In genomic region chr10:93812774-93813415, GRCm38 (mm10) we compare ENCODE assay signal across 8 mouse cellular contexts. TPM values are rescaled to one million over a fixed set of nuclear protein-coding genes. Genes with fewer than 3 reads are reported as not detected.
DNase-seq lines count a peak whose midpoint lies in the region; ATAC-seq lines count a peak whose summit lies in the region.

No protein-coding gene starts in this region.

- DNase-seq in Muller cell, postnatal 12 days (ENCODE audit: inconsistent ontology term), result peak; percentile 62
- DNase-seq in cerebellum, adult 8-10 months, result peak; percentile 89
- peak; percentile 86 to 87 for DNase-seq in left cerebral cortex, adult 18-20 months (ENCODE audit: low spot score in 2 of 2)
- DNase-seq in lung, postnatal 4 days, result peak; percentile 53 to 81
- peak; percentile 79 to 89 for DNase-seq in right cerebral cortex, postnatal 10 days (ENCODE audit: low spot score in 2 of 2)

- ATAC-seq in frontal cortex, adult (ENCODE audit: low TSS enrichment), result peak; percentile 88
- ATAC-seq in hindbrain, embryonic 16.5 days, result peak; percentile 56
- ATAC-seq in activated CD4-positive, CD25-positive, alpha-beta regulatory T cell, adult 4 months, result no peak

- no peaks in the 10 kb centered on the region for H3K4me1 ChIP-seq in hindbrain, embryonic 16.5 days (ENCODE audit: control insufficient read depth, insufficient read depth, low read depth, low read length)

- H3K27ac ChIP-seq in hindbrain, embryonic 16.5 days (ENCODE audit: low read depth, low read length), result no peak overlapping the region

- 12% methylated on average over 10 of the region's 10 CpGs for WGBS in hindbrain, embryonic 16.5 days

- H3K4me3 ChIP-seq in hindbrain, embryonic 16.5 days (ENCODE audit: low read length), result no peak overlapping the region

- no peak overlapping the region for H3K9ac ChIP-seq in hindbrain, embryonic 16.5 days (ENCODE audit: low read depth, low read length)

- H3K9me3 ChIP-seq in hindbrain, embryonic 16.5 days (ENCODE audit: control insufficient read depth, low read length), result no peaks in the 10 kb centered on the region

- H3K36me3 ChIP-seq in hindbrain, embryonic 16.5 days (ENCODE audit: control insufficient read depth, insufficient read depth, low read length), result no peaks in the 10 kb centered on the region

- H3K4me2 ChIP-seq in hindbrain, embryonic 16.5 days (ENCODE audit: low read length), result peak overlapping the region; percentile 16; the same call in 1 of the 2 replicates

- no peaks in the 10 kb centered on the region for H3K27me3 ChIP-seq in hindbrain, embryonic 16.5 days (replicated peaks; ENCODE audit: control insufficient read depth, insufficient read depth, low read length)

RNA-seq across cellular contexts. Expression of gene Usp44, which starts 18.5 kb away (rescaled TPM):
- 0.27 and 0.29 TPM in 2 replicates for polyA plus RNA-seq in hindbrain, embryonic 16.5 days (2015; fragmentation: Nextera tagmentation; extraction: Ambion mirVana)
- not detected for total RNA-seq in left cerebral cortex, adult 18-20 months (2021)
- under 1 TPM in 1 of 2 experiments, not detected in 1; 0.17 TPM for polyA plus RNA-seq in activated CD4-positive, CD25-positive, alpha-beta regulatory T cell, adult 4 months (2017; shearing (Covaris generic))
